Mouse (Mus musculus): ENCODE data around the gene Anp32b. TPM values are rescaled to one million over a fixed set of nuclear protein-coding genes. Genes with fewer than 3 reads are reported as not detected.

The Anp32b gene
- total and polyA plus RNA-seq, 2 experiments from 2014 or later = 9.2 to 76.0 TPM

DNA sequence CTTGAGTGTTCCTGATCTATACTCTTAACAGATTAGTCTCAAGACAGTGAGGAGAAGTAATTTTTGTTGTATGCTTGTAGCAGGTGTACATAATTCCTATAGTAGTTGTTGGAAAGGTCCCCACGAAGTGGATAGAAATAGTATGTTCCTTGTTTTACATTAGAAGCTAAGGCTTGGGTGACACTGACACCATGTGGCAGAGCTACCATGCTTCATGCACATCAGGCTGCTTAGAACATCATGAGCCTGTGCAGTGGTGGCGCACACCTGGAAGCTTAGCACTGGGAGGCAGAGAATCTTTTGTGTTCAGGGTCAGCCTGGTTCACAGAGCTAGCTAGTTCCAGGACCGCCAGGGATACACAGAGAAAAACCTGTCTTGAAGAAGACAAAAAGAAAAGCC lies 15.0 kb downstream of the Anp32b start:
- WGBS = 89% methylated on average over 3 of the region's 3 CpGs
- H3K4me1 ChIP-seq (ENCODE audit: control insufficient read depth, insufficient read depth) = 0 out of 2 replicates have a peak, but pooled peaks cover 9% of the 10 kb centered on the region
- H3K9ac ChIP-seq (replicated peaks; ENCODE audit: low read depth, low read length) = no peak overlapping the region
- TF ChIP-seq EP300 (IDR thresholded peaks at IDR 0.05; ENCODE audit: low read depth) = no peak
- TF ChIP-seq CTCF (IDR thresholded peaks at IDR 0.05; ENCODE audit: low read depth) = peak; percentile 37; the same call in 1 of the 2 replicates
- H3K36me3 ChIP-seq (replicated peaks; ENCODE audit: control insufficient read depth, insufficient read depth, low read length) = peaks cover 88% of the 10 kb centered on the region
- no peak overlapping the region for H3K27ac ChIP-seq (ENCODE audit: low read depth)
- no peaks in the 10 kb centered on the region for H3K9me3 ChIP-seq (replicated peaks; ENCODE audit: control insufficient read depth, low read length)
- DNase-seq (ENCODE audit: low spot score) (no peak), ATAC-seq (ENCODE audit: insufficient read depth, low read depth) (no peak)
- no peaks in the 10 kb centered on the region for H3K27me3 ChIP-seq (ENCODE audit: control insufficient read depth, insufficient read depth, low read length)
- no peak overlapping the region for H3K4me3 ChIP-seq (ENCODE audit: low read depth, low read length)
- H3K4me2 ChIP-seq (ENCODE audit: low read depth, low read length) = no peak overlapping the region

DNA sequence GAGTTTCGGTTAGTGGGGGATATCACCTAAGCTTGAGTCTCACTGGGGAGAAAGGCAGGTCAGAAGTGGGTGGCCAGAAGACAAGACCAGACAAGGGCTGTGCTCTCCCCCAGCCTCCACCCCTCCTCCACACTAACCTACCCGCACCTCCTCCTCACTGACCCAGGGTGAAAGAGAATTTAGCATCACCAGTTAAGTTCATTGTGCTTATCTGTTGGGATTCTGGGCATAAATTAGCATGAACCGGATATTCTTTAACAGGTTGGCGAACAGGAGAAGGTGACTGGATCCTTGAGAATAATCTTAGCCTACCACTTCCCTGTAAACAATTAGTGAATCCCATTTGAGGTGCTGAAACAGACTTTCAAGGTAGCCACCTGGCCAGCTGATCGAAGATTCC lies 24.4 kb downstream of the Anp32b start:
- no peak overlapping the region for H3K4me3 ChIP-seq (ENCODE audit: low read depth, low read length)
- no peak for DNase-seq (ENCODE audit: low spot score)
- no peak overlapping the region for H3K27ac ChIP-seq (ENCODE audit: low read depth)
- H3K4me2 ChIP-seq (ENCODE audit: low read depth, low read length) = no peak overlapping the region
- no peaks in the 10 kb centered on the region for H3K4me1 ChIP-seq (ENCODE audit: control insufficient read depth, insufficient read depth)
- H3K27me3 ChIP-seq (ENCODE audit: control insufficient read depth, insufficient read depth, low read length) = no peaks in the 10 kb centered on the region
- no peak for ATAC-seq (ENCODE audit: insufficient read depth, low read depth)
- no peaks in the 10 kb centered on the region for H3K9me3 ChIP-seq (replicated peaks; ENCODE audit: control insufficient read depth, low read length)
- peaks cover 51% of the 10 kb centered on the region for H3K36me3 ChIP-seq (replicated peaks; ENCODE audit: control insufficient read depth, insufficient read depth, low read length)
- 89% methylated on average over 5 of the region's 5 CpGs for WGBS
- TF ChIP-seq EP300 (IDR thresholded peaks at IDR 0.05; ENCODE audit: low read depth) (no peak), CTCF (IDR thresholded peaks at IDR 0.05; ENCODE audit: low read depth) (no peak)
- H3K9ac ChIP-seq (replicated peaks; ENCODE audit: low read depth, low read length) = no peak overlapping the region

DNA sequence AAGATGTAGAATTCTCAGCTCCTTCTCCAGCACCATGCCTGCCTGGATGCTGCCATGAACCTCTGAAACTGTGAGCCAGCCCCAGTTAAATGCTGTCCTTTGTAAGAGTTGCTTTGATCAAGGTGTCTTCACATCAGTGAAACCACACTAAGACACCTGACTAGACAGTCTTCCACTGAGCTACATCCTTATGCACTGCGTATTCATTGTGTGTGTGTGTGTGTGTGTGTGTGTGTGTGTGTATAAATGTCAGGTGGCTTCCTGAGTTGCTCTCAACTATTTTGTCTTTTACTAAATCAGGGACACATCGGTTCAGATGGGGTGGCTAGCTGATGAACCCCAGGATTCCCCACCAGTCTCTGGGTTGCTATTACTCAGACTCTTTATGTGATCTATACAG lies 28.4 kb downstream of the Anp32b start:
- Histone ChIP-seq H3K4me2 (ENCODE audit: low read depth, low read length) (no peak overlapping the region), H3K36me3 (replicated peaks; ENCODE audit: control insufficient read depth, insufficient read depth, low read length) (peaks cover 20% of the 10 kb centered on the region), H3K9ac (replicated peaks; ENCODE audit: low read depth, low read length) (no peak overlapping the region), H3K4me1 (ENCODE audit: control insufficient read depth, insufficient read depth) (no peaks in the 10 kb centered on the region), H3K4me3 (ENCODE audit: low read depth, low read length) (no peak overlapping the region), H3K27me3 (ENCODE audit: control insufficient read depth, insufficient read depth, low read length) (no peaks in the 10 kb centered on the region), H3K27ac (ENCODE audit: low read depth) (no peak overlapping the region), H3K9me3 (replicated peaks; ENCODE audit: control insufficient read depth, low read length) (no peaks in the 10 kb centered on the region)
- ATAC-seq (ENCODE audit: insufficient read depth, low read depth) = no peak
- 89% methylated on average over 2 of the region's 2 CpGs for WGBS
- TF ChIP-seq EP300 (IDR thresholded peaks at IDR 0.05; ENCODE audit: low read depth) (no peak), CTCF (IDR thresholded peaks at IDR 0.05; ENCODE audit: low read depth) (no peak)
- DNase-seq (ENCODE audit: low spot score) = no peak

DNA sequence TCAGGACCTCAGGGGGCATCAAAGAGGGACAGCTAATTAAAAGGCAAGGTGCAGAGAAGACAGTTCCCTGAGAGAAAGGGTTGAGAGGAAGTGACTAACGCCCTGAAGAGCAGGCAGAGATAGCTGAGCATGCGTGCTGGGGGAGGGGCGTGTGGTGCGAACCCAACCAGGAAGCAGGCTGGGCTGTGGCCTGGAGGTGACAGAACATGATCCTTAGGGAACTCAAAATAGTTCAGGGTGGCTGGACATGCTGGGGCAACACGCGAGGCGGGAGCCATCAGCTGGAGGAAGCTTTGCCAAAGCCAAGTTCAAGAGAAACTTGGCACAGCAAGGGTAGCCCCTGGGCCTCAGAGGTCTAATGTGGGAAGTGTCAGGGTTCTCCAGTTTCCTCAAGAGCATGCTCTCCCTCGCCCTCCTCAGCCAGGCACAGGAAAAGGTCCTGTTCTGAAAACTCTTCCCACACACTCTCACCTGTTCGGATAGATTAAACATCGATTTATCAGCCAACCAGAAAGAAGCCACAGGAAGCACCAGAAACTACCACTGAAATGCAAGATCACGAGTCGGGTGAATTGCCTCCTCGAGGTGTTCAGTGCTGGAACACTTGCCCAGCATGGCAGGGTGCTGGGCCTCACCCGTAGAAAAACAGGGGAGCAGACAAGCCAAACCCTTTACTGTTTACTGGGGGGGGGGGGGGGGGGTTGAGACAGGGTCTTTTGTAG lies 35.2 kb downstream of the Anp32b start:
- H3K36me3 ChIP-seq (replicated peaks; ENCODE audit: control insufficient read depth, insufficient read depth, low read length) = no peaks in the 10 kb centered on the region
- WGBS = 29% methylated on average over 14 of the region's 14 CpGs
- no peak for TF ChIP-seq EP300 (IDR thresholded peaks at IDR 0.05; ENCODE audit: low read depth)
- no peak for TF ChIP-seq CTCF (IDR thresholded peaks at IDR 0.05; ENCODE audit: low read depth)
- H3K27ac ChIP-seq (ENCODE audit: low read depth) = peak overlapping the region; percentile 79
- H3K4me3 ChIP-seq (ENCODE audit: low read depth, low read length) = no peak overlapping the region
- H3K4me2 ChIP-seq (ENCODE audit: low read depth, low read length) = no peak overlapping the region
- H3K27me3 ChIP-seq (ENCODE audit: control insufficient read depth, insufficient read depth, low read length) = no peaks in the 10 kb centered on the region
- peaks cover 12% of the 10 kb centered on the region for H3K4me1 ChIP-seq (ENCODE audit: control insufficient read depth, insufficient read depth)
- H3K9me3 ChIP-seq (replicated peaks; ENCODE audit: control insufficient read depth, low read length) = no peaks in the 10 kb centered on the region
- H3K9ac ChIP-seq (replicated peaks; ENCODE audit: low read depth, low read length) = no peak overlapping the region; the same call in 1 of the 2 replicates
- ATAC-seq (ENCODE audit: insufficient read depth, low read depth) (peak; percentile 59), DNase-seq (ENCODE audit: low spot score) (peak; percentile 76)

DNA sequence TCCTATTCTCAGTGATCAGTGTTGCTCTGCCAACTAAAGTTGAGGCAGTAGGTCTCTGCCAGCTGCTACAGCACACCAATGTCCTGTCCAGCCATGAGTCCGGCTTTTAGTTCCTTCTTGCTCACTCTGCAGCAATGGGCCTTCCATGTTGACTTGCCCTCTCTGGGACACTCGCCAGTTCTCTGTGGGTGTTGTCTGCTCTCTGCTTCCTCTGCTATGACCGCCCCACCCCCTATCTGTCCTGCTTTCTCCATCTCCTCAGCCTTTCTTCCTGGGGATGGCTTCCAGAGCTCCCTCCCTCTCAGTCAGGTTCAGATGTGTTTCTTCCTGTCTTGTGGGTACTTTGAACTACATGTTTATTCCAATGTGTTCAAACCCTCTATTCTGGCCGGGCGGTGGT lies 36.6 kb downstream of the Anp32b start:
- ATAC-seq (ENCODE audit: insufficient read depth, low read depth) = no peak

More for the DNA sequence above, 36.6 kb downstream of the Anp32b start:
- Histone ChIP-seq H3K27me3 (ENCODE audit: control insufficient read depth, insufficient read depth, low read length) (no peaks in the 10 kb centered on the region), H3K27ac (ENCODE audit: low read depth) (peak overlapping the region; percentile 3; the same call in 1 of the 2 replicates), H3K9me3 (replicated peaks; ENCODE audit: control insufficient read depth, low read length) (no peaks in the 10 kb centered on the region), H3K4me1 (ENCODE audit: control insufficient read depth, insufficient read depth) (peaks cover 12% of the 10 kb centered on the region), H3K36me3 (replicated peaks; ENCODE audit: control insufficient read depth, insufficient read depth, low read length) (peaks cover under 1% of the 10 kb centered on the region; the same call in 1 of the 2 replicates), H3K4me3 (ENCODE audit: low read depth, low read length) (no peak overlapping the region), H3K4me2 (ENCODE audit: low read depth, low read length) (no peak overlapping the region), H3K9ac (replicated peaks; ENCODE audit: low read depth, low read length) (no peak overlapping the region)
- DNase-seq (ENCODE audit: low spot score) = no peak
- TF ChIP-seq CTCF (IDR thresholded peaks at IDR 0.05; ENCODE audit: low read depth) = no peak
- no peak for TF ChIP-seq EP300 (IDR thresholded peaks at IDR 0.05; ENCODE audit: low read depth)
- 76% methylated on average over 5 of the region's 5 CpGs for WGBS
